Mouse (Mus musculus) MEL (cell line): ENCODE results near the gene Eng.

Experiments
- NELFE ChIP-seq: IDR thresholded peaks from 2 replicates; pipeline ENCODE4 v1.6.1; 2011; ENCODE audit warnings: low read depth, low read length, improper control_type of control experiment
- UBTF ChIP-seq: IDR thresholded peaks from 2 replicates; pipeline ENCODE4 v1.6.1; 2012; ENCODE audit warnings: low read depth, mild to moderate bottlenecking, inconsistent platforms, low read length, improper control_type of control experiment, moderate library complexity, borderline replicate concordance; ENCODE audit not compliant: insufficient read depth

GRCm38 (mm10) chr2:32720681-32721229, 74.4 kb downstream of the Eng start, which contains the start of gene Sh2d3c:
- no peak for TF ChIP-seq UBTF
- no peak for TF ChIP-seq NELFE
